Mouse (Mus musculus) embryo, embryonic 10.5 days (tissue): Measurements from ENCODE around the gene Ak6.

Experiments used
- DNase-seq: peaks from one replicate; pipeline ENCODE4 v3.0.0-alpha.2; 2015; ENCODE audit warnings: low spot score

Ak6 gene

DNA sequence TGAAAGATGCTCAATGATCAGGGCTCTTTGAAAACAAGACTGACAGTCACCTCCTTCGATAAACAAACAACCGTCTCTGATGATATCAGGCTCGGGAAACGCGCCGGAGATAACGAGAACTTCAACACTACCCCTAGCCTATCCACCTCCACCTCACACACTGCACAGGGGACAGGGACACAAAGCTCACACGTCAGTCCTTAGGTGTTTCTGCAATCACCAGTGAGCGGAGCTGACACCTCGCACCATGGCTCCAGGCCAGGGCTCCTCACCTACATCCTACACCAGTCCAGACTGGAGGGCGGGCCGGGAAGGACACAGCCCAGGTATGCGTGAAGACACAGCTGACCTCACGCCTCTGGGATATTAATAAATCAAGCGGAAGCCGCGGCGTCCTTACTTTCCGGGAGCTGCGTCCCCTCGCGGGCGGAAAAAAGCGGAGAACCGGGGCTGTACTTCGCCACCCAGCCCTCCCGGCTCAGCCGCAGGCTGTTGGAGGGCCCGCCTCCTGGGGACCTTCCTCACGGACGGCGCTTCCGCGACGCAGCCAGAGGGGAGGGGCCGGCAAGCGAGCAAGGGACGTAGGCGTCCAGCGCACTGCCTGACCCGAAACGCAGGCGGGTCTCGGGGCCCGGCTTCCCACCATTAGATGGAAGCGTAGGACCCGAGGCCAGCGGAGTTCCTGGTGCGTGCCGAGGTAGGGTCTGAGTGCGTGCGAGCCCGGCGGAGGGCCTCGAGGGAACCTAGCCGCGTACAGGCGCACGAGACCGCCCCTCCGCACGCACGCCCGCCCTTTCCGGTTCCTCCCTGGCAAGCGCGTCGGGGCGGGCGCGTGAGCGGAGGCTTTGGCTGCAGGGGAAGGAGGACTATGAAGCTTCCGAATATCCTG, at the start of gene Ak6, which contains the start of gene Rad17:
TSS of gene Ak6 (plus strand) at position 430 of the 889 bp plus-strand sequence.
TSS of gene Rad17 (minus strand) at position 502 of the 889 bp plus-strand sequence.
- DNase-seq = peak; percentile 89

DNA sequence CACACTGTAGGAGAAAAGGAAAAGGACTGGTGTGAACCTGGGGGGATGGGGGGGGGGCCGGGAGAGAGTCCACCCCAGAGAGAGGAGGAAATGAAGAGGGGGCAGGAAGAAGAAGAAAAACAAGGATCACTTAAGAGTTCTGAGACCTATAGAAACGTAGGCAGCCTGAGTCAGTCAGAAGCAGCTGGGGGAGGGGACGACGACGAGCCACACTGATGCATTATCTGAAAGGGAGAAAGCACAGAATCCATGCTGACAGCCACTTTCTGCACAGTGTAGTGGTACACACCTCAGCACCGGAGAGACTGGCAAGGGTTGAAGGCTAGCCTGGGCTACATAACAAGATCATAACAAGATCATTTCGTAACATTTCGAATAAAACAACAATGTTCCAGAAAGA, 49.7 kb upstream of the Ak6 start:
- no peak for DNase-seq

DNA sequence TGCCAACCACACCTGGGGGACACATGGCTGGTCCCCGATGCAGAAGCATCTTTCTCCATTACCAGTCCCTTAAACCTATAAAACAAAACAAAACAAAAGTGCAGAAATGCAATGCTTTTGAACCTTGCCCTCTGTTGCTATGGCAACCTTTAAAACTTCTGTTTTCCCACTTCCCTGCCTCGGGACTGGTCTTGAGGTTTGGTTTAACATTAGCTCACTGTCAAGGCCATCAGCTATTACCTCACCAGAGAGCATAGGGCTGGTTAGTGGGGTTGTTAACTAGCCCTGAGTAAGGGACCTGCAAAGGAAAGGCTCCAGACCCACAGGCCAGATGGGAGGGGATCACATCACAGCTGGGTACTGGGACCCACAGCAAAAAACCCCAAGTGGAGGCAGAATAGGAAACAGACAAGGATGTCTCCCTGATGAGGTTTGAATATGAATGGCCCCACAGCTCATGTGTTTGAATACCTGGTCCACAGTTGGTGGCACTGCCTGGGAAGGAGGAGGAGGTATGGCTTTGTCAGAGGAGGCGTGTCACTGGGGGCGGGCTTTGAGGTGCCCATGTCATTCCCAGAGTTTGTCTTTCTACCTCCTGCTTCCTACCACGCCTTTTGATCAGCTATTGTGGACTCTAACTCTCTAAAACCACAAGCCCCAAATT, 48.4 kb upstream of the Ak6 start:
- peak; percentile 18 for DNase-seq

DNA sequence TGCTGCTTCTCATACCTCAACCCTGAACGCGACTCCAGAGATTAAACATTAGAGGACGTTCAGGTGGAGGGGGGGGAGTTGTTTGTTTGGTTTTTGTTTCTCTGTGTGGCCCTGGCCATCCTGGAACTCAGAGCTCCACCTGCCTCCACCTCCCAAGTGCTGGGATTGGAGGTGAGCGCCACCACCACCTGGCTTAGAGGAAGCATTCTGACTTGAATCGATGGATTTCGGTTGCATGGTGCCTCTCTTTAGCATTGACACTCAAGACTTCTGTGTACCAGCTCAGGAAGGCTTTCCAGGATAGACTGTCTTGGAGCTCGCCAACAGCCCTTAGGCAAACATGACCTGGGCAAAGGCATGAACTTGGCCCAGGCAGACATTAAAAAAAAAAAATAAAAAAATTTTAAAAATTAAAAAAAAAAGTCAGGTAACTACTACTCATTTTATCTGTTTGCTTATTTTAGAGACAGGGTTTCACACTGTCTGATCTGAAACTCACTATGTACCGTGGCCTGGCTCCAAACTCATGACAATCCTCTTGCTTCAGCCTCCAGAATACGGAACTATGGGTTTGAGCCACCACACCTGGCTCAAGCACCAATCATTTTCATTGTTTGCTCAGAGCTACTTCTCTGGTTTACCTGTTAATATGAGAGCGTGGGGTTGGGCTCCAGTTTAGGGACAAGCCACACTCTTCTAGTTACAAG, 47.6 kb upstream of the Ak6 start:
- DNase-seq = no peak

DNA sequence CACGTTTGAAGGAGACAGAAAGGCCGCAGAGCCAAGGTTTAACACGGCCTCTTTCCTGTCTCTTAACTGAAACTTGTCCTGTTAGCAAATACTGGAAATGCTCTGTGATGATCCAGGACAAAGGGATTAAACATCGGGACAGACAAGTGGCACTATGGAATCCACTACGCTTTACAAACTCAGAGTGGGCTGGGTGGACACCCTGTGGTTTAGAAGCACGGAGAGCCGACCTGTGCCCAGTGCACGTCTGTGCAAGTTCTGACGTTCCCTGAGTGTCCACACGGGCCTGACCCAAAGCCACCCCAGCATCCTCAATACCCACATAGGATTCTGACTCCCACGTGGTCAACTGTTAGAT, 47.1 kb upstream of the Ak6 start:
- no peak for DNase-seq

DNA sequence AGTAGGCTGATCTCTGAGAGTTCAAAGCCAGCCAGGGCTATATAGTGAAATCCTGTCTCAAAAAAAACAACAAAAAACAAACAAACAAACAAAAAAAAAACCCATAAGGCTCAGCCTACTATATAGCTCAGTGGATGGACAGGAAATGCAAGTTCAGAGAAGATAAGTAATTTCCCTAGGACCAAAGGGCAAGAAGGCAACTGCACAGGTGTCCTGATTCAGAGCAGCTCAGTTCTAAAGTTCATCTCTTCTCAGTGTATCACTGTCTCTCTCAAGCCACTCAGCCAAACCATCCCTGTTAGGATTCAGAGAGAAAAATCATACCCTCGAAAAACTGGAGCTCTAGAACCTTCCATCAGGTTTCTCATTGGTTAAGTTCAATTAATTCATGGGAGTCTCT, 44.9 kb upstream of the Ak6 start:
- DNase-seq = no peak

DNA sequence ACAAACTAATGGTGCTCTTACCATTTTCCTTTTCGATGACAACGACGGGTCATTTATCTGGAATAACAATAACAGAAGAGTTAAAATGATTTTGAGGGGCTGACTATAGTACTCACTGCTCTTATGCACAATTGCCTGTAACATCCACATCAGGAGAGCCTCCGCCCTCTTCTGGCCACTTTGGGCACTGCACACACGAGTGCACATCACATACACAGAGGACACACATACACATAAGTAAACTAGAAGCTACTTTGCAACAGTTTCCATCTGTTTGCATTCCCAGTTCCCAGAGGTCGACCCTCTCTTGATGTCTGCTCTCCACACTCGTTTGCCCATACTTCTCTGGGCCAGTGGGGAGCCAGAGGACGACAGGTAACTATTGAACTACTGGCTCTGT, 43.0 kb upstream of the Ak6 start:
- DNase-seq = no peak

DNA sequence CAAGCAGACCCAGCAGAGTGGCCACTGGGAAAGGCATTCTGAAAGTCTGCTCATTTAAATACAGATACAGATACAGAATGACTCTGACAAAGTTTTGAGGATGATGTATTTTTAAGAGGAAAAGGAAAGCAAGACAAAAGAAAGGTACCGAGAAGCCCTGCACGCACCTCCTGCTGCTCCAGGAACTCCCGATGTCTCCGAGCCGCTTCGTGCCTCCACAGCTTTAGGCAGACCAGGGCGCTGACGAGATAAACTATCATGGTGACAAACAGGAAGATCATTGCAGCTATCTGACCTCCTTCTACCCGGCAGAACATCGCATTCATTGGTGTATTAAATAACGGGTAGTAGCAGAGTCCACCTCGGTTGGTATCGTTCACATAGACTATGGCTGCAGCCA, 39.5 kb upstream of the Ak6 start:
- no peak for DNase-seq

DNA sequence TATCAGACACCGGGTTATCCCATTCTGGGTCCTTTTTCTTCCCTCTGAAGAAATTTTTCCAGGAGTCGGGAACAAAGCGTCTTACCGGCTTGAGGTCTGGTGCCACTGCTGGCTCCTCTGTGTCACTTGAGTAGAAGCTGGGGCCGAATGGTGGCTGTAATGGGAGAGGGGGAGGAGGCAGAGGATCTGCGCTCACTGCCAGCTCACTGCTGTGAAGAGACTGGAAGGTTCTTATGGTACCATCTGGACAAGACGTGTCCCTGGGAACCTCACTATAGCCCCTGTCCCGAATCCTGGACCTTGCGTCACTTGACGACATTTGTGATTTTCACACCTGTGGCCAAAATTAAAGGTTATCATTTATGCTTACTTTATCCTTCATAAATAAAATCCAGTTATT, 38.5 kb upstream of the Ak6 start:
- DNase-seq = no peak

DNA sequence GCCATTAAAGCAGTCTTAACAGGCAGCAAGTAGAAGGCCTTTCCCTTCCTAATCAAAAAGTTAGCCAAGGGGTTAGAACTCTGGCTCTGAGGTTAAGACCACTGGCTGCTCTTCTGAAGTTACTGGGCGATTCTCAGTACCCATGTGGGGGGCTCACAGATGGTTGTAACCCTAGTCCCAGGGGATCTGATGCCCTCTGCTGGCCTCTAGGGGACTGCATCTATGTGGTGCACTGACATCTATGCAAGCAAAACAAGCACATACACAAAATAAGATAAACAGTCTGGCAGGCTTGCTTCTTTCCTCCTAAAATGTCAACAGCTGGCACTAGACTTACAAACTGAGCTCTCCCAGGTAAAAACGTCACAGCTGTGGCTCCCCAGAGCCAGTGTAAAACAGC, 37.9 kb upstream of the Ak6 start:
- no peak for DNase-seq

DNA sequence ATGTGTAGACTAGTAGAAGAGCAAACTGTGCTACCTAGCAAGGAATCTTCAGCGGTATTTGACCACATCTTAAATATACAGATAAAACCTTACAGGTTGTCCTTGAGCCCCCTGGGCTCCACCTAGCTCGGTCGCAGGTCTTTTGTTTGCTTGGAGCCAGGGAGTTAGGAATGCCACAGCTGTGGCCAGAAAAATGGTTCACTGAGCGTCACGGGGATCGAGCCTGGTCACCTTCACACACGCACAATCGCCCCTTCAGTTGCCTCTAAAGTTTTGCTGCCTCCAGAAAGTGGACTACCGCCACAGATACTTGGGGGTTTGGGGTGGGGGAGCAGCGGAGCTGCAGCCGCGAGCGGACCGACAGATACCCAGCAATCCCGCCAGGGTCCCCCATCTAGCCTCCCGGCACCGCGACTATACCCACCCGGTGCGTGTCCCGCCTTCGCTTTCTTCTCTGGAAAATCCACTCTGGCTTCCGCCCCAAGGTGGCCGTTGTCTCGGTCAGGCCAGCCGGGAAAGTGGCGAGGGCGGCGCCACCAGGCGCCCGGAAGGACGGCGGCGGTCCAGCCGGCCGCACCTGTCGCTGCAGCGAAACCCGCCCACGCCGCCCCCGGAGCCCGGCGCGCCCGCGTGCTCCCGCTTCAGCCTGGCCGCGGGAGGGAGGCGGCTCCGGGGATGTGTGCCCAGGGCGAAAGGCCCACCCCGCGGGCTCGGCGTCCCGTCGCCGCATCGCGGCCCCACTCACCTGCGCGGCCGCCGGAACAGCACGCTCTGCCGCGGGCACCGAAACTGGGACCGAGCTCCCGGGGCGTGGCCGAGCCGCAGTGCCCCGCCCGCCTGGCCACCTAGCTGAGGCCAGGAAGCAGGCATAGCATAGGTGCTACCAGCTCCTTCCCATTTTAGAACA, 34.3 kb upstream of the Ak6 start, which contains the start of gene Marveld2:
TSS of gene Marveld2 (minus strand) at position 791 of the 907 bp plus-strand sequence.
- peak; percentile 18 for DNase-seq

DNA sequence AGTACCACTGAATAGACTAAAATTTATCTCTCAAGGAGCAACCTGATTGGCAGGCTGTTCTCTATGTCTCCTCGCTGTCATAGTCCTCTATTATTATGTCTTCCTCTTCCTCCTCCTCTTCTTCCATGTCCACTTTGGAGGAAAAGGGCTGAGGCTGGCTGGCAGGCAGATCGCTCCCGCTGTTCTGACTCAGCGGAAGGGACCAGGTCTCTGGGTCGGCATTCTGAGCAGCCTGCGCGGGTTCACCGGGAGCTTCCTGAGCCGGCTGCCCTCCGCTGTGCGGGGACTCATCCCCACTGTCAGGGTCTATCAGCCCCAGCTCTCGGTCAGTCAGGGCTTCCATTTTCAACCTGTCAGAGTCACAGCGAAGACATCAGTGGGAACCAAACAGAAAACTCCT, 33.2 kb upstream of the Ak6 start:
- DNase-seq = no peak

DNA sequence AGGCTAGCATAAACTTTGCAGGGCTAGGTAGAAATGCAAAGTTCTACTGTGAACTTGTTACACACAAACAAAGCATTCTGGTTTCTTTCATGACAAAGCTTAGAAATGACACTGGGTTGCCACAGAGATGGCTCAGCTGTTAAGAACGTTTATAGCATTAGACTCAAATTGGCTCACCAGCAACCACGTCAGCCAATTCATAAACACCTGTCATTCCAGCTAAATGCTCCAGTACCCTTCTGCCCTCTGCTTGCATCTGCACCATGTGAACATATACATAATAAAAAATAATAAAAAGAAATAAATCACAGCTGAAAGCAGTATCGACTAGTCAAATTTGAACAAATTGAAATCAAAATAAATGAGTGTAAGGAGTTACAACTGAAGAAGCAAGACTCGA, 28.5 kb upstream of the Ak6 start:
- no peak for DNase-seq

DNA sequence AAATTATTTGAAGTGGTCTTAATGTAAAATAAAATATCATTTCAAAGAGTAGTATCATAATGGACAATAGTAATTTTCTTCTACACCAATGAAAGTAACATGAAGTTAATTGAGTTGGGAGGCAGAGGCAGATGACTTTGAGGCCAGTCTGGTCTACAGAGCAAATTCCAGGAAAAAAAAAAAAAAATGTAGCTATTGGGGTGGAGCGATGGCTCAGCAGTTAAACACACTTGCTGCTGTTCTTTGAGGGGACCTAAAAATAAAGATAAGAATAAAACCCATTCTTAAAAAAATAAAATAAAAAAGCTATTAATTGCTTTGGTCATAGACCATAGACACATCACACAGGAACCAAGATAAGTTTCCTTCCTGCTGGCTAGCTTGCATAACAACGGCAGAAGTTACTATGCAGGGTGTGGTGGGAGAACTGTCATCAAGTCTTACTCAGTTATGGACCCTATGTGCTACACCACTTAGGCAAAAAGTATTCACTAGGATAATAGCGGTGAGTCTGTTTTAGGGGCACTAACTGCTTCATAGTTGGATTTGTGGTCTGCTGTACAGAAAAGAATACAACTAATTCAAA, 16.6 kb upstream of the Ak6 start:
- no peak for DNase-seq

DNA sequence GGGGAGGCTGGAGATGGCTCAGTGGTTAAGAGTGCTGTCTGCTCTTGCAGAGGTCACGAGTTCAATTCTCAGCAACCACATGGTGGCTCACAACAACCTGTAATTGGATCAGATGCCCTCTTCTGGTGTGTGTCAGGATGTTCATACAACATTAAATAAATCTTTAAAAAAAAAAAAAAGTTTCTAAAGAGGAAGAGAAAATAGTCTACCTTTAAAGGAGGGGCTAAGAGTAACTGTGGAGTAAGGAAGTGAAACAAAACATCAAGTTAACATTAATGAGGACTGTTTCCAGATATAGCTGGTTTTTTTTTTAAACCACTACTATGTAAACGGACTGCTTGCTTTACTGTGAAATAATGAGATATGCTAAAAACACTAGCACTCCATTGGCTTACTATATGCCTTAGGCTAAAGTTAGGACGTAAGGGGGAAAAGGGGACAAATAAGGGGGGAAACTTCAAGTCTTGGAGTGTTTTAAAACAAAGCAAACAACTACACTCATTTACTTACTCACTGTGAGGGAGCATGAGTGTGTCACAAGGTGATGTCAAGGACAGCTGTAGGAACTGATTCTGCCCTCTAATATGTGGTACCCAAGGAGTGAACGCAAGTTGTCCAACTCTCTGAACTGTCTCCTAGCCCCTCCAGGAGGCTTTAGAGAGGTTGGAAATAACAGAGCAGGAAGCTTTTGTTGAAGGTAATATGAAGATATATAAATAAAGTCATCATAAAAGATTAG, 8.1 kb upstream of the Ak6 start:
- DNase-seq = no peak

DNA sequence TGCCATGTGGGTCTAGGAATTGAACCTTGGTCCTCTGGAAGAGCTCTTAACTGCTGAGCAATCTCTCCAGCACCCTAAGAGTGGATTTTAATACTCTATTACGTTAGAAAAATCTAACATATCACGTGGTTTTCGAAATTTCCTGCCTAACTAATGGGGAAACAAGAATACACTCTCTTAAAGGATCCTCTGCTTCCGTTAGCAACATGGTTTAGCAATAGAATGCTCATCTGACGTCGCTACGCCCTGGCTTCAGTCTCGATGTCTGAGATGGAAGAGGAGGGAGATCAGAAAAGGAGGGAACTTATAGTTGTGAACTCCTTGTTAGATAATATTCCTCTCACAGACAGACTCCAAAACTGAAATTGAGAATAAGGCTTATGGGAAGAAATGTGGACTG, 2.6 kb upstream of the Ak6 start:
- DNase-seq = no peak

DNA sequence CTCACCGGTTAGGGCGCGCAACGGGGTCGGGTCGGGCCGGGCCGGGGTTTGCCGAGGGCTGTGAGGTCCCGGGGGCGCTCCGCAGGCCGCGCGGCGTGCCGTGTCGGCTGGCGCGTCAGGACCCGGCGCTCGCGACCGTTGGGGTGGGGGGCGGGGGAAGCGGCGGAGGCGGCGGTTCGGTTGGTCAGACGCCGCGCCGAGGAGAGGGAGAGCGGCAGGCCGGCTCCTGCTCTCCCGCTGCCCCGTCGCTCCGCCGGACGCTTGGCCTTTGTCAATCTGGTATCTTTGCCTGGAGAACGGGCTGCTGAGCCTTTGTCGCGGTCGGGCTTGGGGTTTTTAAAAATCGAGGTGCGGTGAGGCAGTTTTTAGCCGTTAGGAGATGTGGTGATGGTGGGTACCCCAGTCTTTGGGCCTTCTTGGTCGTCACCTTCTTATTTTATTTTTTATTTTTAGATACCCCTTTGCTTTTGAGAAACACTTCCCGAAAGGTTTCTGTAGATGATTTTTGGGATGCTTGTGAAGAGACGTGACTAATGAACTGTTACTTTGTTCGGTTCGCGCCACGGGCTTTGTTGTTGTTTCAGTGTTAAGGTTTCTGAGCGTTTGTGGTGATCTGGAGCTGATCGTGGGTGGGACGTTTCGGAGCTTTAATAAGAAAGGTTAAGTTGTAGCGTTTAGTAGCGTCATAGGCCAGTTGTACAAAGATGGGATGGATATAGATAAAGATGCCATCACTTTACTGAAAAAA, 834 bp downstream of the Ak6 start, which contains the start of gene Taf9:
TSS of gene Taf9 (plus strand) at position 141 of the 748 bp plus-strand sequence.
- DNase-seq = peak; percentile 7

DNA sequence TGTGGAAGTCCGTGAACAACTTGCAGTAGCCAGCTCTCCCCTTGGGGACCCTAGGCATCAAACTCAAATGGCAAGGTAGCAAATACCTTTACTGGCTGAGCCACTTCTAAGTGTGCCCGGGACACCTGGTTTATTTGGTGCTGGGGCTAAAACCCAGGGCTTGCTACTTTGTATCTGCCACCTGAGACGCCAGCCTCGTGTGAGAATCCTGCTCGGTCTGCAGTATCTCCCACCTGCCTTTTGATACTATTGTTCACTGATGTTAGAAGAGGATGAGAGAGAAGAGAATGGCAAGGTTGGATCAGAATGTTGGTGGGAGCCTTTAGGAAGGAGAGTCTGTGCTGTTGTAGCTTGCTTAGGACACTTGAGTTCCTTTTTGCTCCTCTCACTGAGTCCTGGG, 7.3 kb downstream of the Ak6 start:
- DNase-seq = no peak

DNA sequence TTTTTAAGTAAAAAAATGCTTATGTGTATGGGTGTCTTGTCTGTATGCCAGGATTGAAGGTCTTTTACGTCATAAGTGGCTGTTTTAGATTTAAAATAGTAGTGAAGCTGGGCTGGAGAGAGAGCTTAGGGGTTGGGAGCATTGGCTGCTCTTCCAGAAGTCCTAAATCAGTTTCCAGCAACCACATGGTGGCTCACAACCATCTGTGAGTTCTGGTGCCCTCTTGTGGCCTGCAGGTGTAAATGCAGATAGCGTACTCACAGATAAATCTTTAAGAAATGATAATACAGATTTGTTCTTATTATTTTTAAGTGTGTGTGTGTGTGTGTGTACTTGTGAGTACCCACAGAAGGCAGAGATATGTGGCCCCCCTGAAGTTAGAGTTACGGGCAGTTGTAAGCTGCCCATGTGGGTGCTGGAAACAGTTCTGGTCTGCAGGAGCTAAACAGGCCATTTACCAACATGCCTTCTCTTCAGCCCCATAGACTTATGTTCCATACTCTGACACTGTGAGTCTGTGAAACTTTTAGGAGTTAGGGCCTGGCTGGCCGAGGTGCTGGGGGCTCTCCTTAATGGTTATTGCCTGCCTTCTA, 9.2 kb downstream of the Ak6 start:
- peak; percentile 83 for DNase-seq
